Mouse (Mus musculus) MEL (cell line): Measurements from ENCODE around the gene Lat2. TPM values are rescaled to one million over a fixed set of nuclear protein-coding genes. Genes with fewer than 3 reads are reported as not detected.

Experiments used
- DNase-seq: peaks from one replicate; pipeline ENCODE4 v3.0.0; 2011; ENCODE audit warnings: low read depth, low spot score
- H3K27ac ChIP-seq: 2 replicates; pipeline ENCODE4 v1.5.1; 2012; ENCODE audit warnings: low read depth, mild to moderate bottlenecking, control low read depth, low read length, moderate library complexity; ENCODE audit not compliant: control insufficient read depth
- H3K27me3 ChIP-seq, 2 experiments: fragments of 150-350 bp in 1 of 2; sonication (generic) in 1 of 2; 2 replicates each; pipeline ENCODE4 v1.6.1; 2012; ENCODE audit warnings: low read length in 2 of 2, mild to moderate bottlenecking in 2 of 2, improper control_type of control experiment in 1 of 2, moderate library complexity in 1 of 2; ENCODE audit not compliant: insufficient read depth in 2 of 2, control insufficient read depth in 1 of 2
- H3K36me3 ChIP-seq, 2 experiments: 2 replicates each; pipeline ENCODE4 v1.6.1; 2012 to 2014; ENCODE audit warnings: low read length in 2 of 2, improper control_type of control experiment in 1 of 2, inconsistent platforms in 1 of 2, mild to moderate bottlenecking in 1 of 2; ENCODE audit not compliant: insufficient read depth in 2 of 2, control insufficient read depth in 1 of 2
- H3K4me1 ChIP-seq, 2 experiments: fragments of 150-350 bp in 1 of 2; sonication (generic) in 1 of 2; 2 replicates each; pipeline ENCODE4 v1.6.1; 2012; ENCODE audit warnings: low read length in 2 of 2, improper control_type of control experiment in 1 of 2, mild to moderate bottlenecking in 1 of 2; ENCODE audit not compliant: insufficient read depth in 2 of 2, control insufficient read depth in 1 of 2
- H3K4me3 ChIP-seq, 2 experiments: fragments of 150-350 bp in 1 of 2; sonication (generic) in 1 of 2; 2 replicates each; pipeline ENCODE4 v1.5.1; 2012; ENCODE audit warnings: low read depth in 2 of 2, low read length in 2 of 2, mild to moderate bottlenecking in 2 of 2, moderate library complexity in 2 of 2, control low read depth in 1 of 2, improper control_type of control experiment in 1 of 2; ENCODE audit not compliant: control insufficient read depth in 1 of 2, insufficient read depth in 1 of 2
- H3K79me2 ChIP-seq: 2 replicates; pipeline ENCODE4 v1.6.1; 2012; ENCODE audit warnings: mild to moderate bottlenecking, low read length, moderate library complexity; ENCODE audit not compliant: control insufficient read depth, poor library complexity, insufficient read depth
- H3K9ac ChIP-seq: 2 replicates; pipeline ENCODE4 v1.6.1; 2012; ENCODE audit warnings: low read depth, mild to moderate bottlenecking, control low read depth, low read length, moderate library complexity; ENCODE audit not compliant: control insufficient read depth, poor library complexity, severe bottlenecking
- H3K9me3 ChIP-seq: fragments of 150-350 bp; sonication (generic); replicated peaks from 2 replicates; pipeline ENCODE4 v1.6.1; 2012; ENCODE audit warnings: mild to moderate bottlenecking, low read length, improper control_type of control experiment, moderate library complexity; ENCODE audit not compliant: insufficient read depth
- BHLHE40 ChIP-seq: IDR thresholded peaks from 2 replicates; pipeline ENCODE4 v1.6.1; 2012; ENCODE audit warnings: low read depth, mild to moderate bottlenecking, inconsistent platforms, low read length, improper control_type of control experiment, borderline replicate concordance
- CTCF ChIP-seq, 3 experiments: IDR thresholded peaks in 2 of 3; conservative IDR thresholded peaks in 1 of 3; 2 replicates each; pipeline ENCODE4 v1.5.1; 2011 to 2012; ENCODE audit warnings: low read length in 3 of 3, low read depth in 2 of 3, mild to moderate bottlenecking in 2 of 3, improper control_type of control experiment in 1 of 3, inconsistent platforms in 1 of 3, mixed read lengths in 1 of 3, moderate library complexity in 1 of 3; ENCODE audit not compliant: control insufficient read depth in 1 of 3, insufficient read depth in 1 of 3, poor library complexity in 1 of 3, severe bottlenecking in 1 of 3
- MAX ChIP-seq: IDR thresholded peaks from 2 replicates; pipeline ENCODE4 v1.6.1; 2011; ENCODE audit warnings: low read length, improper control_type of control experiment
- MAZ ChIP-seq: IDR thresholded peaks from 2 replicates; pipeline ENCODE4 v1.6.1; 2012; ENCODE audit warnings: low read depth, mild to moderate bottlenecking, inconsistent platforms, low read length, improper control_type of control experiment
- MXI1 ChIP-seq: IDR thresholded peaks from 2 replicates; pipeline ENCODE4 v1.6.1; 2011; ENCODE audit warnings: mild to moderate bottlenecking, low read depth, low read length, improper control_type of control experiment
- MYC ChIP-seq: IDR thresholded peaks from 2 replicates; pipeline ENCODE4 v1.6.1; 2011; ENCODE audit warnings: low read depth, mild to moderate bottlenecking, low read length, improper control_type of control experiment, moderate library complexity
- POLR2AphosphoS2 ChIP-seq: IDR thresholded peaks from 2 replicates; pipeline ENCODE4 v1.6.1; 2011; ENCODE audit warnings: low read length, improper control_type of control experiment
- POLR2AphosphoS5 ChIP-seq: IDR thresholded peaks from 2 replicates; pipeline ENCODE4 v1.6.1; 2012; ENCODE audit warnings: low read depth, borderline replicate concordance, mild to moderate bottlenecking, inconsistent platforms, low read length, moderate library complexity, mixed read lengths
- RAD21 ChIP-seq: IDR thresholded peaks from 2 replicates; pipeline ENCODE4 v1.6.1; 2011; ENCODE audit warnings: mild to moderate bottlenecking, low read depth, low read length, improper control_type of control experiment
- TAL1 ChIP-seq: IDR thresholded peaks from 2 replicates; pipeline ENCODE4 v1.6.1; 2012; ENCODE audit warnings: mild to moderate bottlenecking, inconsistent platforms, low read length, moderate library complexity, mixed read lengths
- TBP ChIP-seq: IDR thresholded peaks from 2 replicates; pipeline ENCODE4 v1.8.0; 2011; ENCODE audit warnings: low read depth, low read length, improper control_type of control experiment
- TCF12 ChIP-seq: IDR thresholded peaks from 2 replicates; pipeline ENCODE4 v1.6.1; 2014; ENCODE audit warnings: low read depth, mild to moderate bottlenecking, inconsistent platforms, low read length, improper control_type of control experiment, moderate library complexity
- ZC3H11A ChIP-seq: IDR thresholded peaks from 2 replicates; pipeline ENCODE4 v1.6.1; 2012; ENCODE audit warnings: low read depth, mild to moderate bottlenecking, inconsistent platforms, low read length, improper control_type of control experiment
- polyA plus RNA-seq, 2 experiments: library from polyadenylated mRNA; stranded (reverse) in 1 of 2; unstranded in 1 of 2; fragments of >175 nt in 1 of 2; fragments of >200 nt in 1 of 2; gene quantifications; 2 replicates each; pipeline versions ENCODE4 v1.2.1 to v1.2.4; 2012; ENCODE audit warnings: low replicate concordance in 2 of 2, low read depth in 1 of 2; ENCODE audit not compliant: insufficient read length in 2 of 2, insufficient read depth in 1 of 2, missing spikeins in 1 of 2
- total RNA-seq: library from RNA; depleted of rRNA; stranded (reverse); fragments of 300-350 nt; gene quantifications from 2 replicates; pipeline ENCODE4 v1.2.3, GENCODE M21; 2012

The Lat2 gene
- total and polyA plus RNA-seq, 3 experiments: 0.79 to 0.92 TPM; not detected in 1

DNA sequence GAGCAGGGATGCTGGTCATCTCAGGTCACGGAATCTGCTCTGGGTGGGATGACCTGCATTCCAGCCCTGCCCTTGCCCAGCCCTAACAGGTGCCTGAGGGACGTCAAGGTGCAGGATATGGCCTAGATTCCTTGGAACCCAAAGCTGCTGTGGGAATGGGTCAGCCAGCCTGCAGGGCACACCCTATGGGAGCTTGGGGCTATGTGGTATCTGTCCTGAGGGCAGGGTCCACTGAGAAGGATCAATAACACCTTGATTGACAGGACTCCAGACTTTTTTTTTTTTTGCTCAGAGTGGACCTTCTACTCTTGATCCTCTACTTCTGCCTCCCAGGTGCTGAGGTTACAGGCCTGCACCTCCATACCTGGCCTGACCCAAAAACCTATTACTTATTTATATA lies 32.6 kb upstream of the Lat2 start:
- Histone ChIP-seq H3K79me2 (no peaks in the 10 kb centered on the region), H3K4me3 (no peak overlapping the region), H3K27ac (no peak overlapping the region), H3K36me3 (no peaks in the 10 kb centered on the region), H3K4me1 (no peaks in the 10 kb centered on the region), H3K9ac (no peak overlapping the region), H3K27me3 (no peaks in the 10 kb centered on the region), H3K9me3 (no peaks in the 10 kb centered on the region)
- no peak for TF ChIP-seq MAX
- TF ChIP-seq TCF12: no peak
- TF ChIP-seq MXI1: no peak
- no peak for TF ChIP-seq MAZ
- no peak for DNase-seq

DNA sequence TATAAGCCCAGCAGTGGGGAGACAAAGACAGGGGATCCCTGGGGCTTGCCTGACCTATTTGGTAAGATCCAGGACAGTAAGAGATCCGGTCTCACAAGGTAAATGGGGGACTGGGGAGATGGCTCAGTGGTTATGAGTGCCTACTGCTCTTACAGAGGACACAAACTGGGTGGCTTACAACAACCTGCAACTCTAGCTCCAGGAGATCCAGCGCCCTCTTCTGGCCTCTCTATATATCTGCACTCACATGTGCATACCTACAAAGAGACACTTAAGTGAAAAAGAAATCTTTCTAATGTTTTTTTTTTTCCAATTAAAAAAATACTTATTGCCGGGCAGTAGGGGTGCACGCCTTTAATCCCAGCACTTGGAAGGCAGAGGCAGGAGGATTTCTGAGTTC lies 31.6 kb upstream of the Lat2 start:
- H3K79me2 ChIP-seq: no peaks in the 10 kb centered on the region
- TF ChIP-seq TAL1: no peak
- TF ChIP-seq CTCF (IDR thresholded peaks at IDR 0.05 in 2 of 3, conservative IDR thresholded peaks at IDR 0.05 in 1 of 3; ENCODE audit: control insufficient read depth in 1 of 3, insufficient read depth in 1 of 3, low read depth in 2 of 3, low read length in 3 of 3, poor library complexity in 1 of 3, severe bottlenecking in 1 of 3): peak; percentile 22 to 30 (median 22); a peak in 3 of 6 replicates
- TF ChIP-seq RAD21: peak; percentile 9; the same call in 1 of the 2 replicates
- TF ChIP-seq ZC3H11A: 0 out of 2 replicates have a peak, but pooled peaks have one; percentile 4
- no peak for DNase-seq

DNA sequence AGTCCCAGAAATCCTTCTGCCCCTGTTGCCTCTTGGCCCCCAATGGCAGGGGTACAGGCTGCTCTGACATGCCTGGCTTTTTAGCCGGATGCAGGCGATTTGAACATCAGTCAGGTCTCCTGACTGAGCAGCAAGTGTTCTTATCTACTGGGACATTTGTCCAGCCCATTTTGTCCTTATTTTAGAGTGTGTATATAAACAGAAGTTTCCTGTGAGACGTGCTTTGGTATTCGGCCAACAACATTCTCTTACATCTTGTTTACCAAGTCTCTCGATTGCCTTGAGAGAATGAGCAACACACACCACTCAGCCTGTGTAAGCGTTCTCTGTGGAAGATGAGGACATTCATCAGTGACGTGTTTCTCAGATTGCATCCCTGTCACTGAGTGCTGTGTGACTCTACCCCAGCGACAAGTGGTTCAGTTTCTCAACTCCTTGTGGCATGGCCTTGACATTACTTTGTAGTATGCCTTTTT lies 29.9 kb upstream of the Lat2 start:
- peaks cover 5 to 6% of the 10 kb centered on the region in 2 experiments for H3K4me1 ChIP-seq
- no peaks in the 10 kb centered on the region for H3K79me2 ChIP-seq
- no peak overlapping the region for H3K9ac ChIP-seq
- H3K27me3 ChIP-seq: no peaks in the 10 kb centered on the region
- no peak overlapping the region for H3K27ac ChIP-seq
- no peak for DNase-seq
- H3K4me3 ChIP-seq: no peak overlapping the region
- no peak for TF ChIP-seq POLR2AphosphoS5
- no peaks in the 10 kb centered on the region for H3K9me3 ChIP-seq
- peaks cover 0 to 5% of the 10 kb centered on the region in 2 experiments; a peak in 2 of 4 replicates for H3K36me3 ChIP-seq

More for the DNA sequence above, 31.6 kb upstream of the Lat2 start:
- no peaks in the 10 kb centered on the region for H3K4me1 ChIP-seq
- no peak overlapping the region for H3K4me3 ChIP-seq
- H3K9ac ChIP-seq: no peak overlapping the region
- no peak overlapping the region for H3K27ac ChIP-seq
- no peaks in the 10 kb centered on the region for H3K27me3 ChIP-seq
- H3K36me3 ChIP-seq: no peaks in the 10 kb centered on the region
- no peaks in the 10 kb centered on the region for H3K9me3 ChIP-seq

DNA sequence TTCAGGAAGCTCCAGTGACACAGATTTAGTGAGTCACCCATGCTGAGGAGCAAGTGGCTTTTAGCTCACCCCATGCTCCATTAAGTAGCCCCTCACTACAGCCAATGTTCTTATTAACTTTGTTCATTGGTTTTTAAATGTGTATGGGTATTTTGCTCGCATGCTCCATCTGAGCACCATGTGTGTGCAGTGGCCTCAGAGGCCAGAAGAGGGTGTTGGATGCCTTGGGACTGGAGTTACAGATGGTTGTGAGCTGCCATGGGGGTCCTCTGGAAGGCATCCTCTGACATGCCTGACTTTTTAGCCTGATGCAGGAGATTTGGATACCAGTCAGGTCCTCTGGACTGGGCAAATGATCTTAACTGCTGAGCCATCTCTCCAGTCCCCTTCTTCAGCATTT lies 29.3 kb upstream of the Lat2 start:
- TF ChIP-seq BHLHE40: no peak
- no peak for TF ChIP-seq TBP
- no peak for TF ChIP-seq MYC
- no peak for TF ChIP-seq POLR2AphosphoS2
- Histone ChIP-seq H3K36me3 (peaks cover 0 to 6% of the 10 kb centered on the region in 2 experiments; a peak in 2 of 4 replicates), H3K9me3 (no peaks in the 10 kb centered on the region)

More for the DNA sequence above, 29.3 kb upstream of the Lat2 start:
- Histone ChIP-seq H3K4me3 (no peak overlapping the region), H3K79me2 (peaks cover 2% of the 10 kb centered on the region), H3K4me1 (peaks cover 5 to 8% of the 10 kb centered on the region in 2 experiments), H3K9ac (no peak overlapping the region), H3K27ac (no peak overlapping the region), H3K27me3 (no peaks in the 10 kb centered on the region)
- no peak for DNase-seq
